Mouse (Mus musculus): ENCODE measurements around the gene Gm7579. TPM values are rescaled to one million over a fixed set of nuclear protein-coding genes. Genes with fewer than 3 reads are reported as not detected.
"Not testable (repeated sequence)": the region's sequence is repeated elsewhere in the genome, so short reads cannot be mapped to it uniquely, and the experiment has no call there.

Gm7579 gene
- polyA plus RNA-seq, 1 experiment from 2014 or later = not detected

DNA sequence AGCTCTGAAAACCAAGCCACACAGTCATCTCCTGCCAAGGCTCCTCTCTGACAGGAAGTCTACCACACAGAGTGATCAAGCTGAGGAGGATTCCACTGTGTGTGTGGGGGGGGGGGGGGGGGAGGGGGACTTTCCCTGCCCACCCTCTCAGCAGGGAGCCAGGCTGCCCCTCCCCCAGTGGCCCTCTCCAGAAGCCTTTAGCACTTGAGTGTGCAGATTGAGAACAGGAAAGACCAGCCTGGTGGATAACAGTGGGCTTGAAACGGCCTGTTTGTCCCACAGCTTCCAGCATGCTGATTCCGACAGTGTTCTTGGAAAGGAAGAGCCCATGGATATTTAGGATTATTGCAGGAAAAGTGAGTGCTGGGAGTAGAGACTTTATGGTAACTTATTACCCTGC is 12.9 kb downstream of the Gm7579 start:
- WGBS = 48% methylated on average over 2 of the region's 2 CpGs
- Histone ChIP-seq H3K36me3 (no peaks in the 10 kb centered on the region), H3K27ac (no peak overlapping the region), H3K4me3 (no peak overlapping the region), H3K4me2 (replicated peaks) (no peak overlapping the region), H3K9ac (no peak overlapping the region), H3K9me3 (replicated peaks) (no peaks in the 10 kb centered on the region), H3K27me3 (no peaks in the 10 kb centered on the region), H3K4me1 (no peaks in the 10 kb centered on the region; the same call in 1 of the 2 replicates)
- ATAC-seq (ENCODE audit: low FRiP score) = no peak

DNA sequence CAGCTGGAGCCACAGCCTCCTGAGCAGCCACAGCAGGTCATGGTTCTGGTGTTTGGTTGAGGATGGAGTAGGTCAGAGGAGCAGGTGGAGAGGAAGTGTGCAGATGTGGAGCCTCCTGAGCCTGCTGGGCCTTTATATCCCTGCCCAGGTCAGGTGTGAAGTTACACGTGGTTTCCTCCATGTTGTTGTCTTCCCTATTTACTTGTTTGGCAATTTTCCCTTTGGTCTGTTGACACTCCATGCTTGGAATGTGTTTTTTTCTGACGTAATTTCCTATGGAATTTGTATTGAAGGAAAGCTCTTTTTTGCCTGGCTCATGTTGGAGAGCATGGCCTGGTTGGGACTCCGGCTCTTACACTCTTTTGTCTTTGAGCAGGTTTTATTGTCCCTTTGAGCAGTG is 18.2 kb downstream of the Gm7579 start, which contains the start of gene Krtap5-5:
Gene Krtap5-5, minus strand, starts transcription at position 101 of the 400 bp plus-strand sequence.
- 44% methylated on average over 3 of the region's 3 CpGs for WGBS
- ATAC-seq (ENCODE audit: low FRiP score); H3K9me3 ChIP-seq (replicated peaks); H3K4me3 ChIP-seq; H3K9ac ChIP-seq; H3K27me3 ChIP-seq; H3K36me3 ChIP-seq; H3K27ac ChIP-seq; H3K4me2 ChIP-seq (replicated peaks); H3K4me1 ChIP-seq: not testable (repeated sequence)

DNA sequence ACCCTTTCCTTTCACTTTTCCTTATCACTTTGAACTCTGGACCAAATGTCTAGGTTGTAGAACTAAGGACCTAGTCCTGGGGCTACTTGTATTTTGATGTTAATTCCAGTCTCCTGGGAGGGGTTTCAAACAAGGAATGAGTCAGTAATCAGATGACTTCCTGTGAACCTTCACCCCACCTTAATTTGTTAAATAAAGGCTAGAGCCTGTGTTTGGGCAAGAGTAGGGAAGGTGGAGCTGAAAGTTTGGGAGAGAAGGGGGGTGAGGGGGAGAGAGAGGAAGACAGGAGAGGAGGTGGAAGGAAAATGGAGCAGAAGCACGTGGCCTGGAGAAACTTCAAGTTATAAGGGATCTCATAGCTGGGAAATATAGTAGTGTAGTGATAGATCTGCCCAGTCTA is 19.9 kb downstream of the Gm7579 start:
- Histone ChIP-seq H3K4me1 (no peaks in the 10 kb centered on the region), H3K4me2 (replicated peaks) (no peak overlapping the region), H3K4me3 (no peak overlapping the region), H3K27ac (no peak overlapping the region), H3K27me3 (no peaks in the 10 kb centered on the region), H3K9ac (no peak overlapping the region), H3K9me3 (replicated peaks) (0 out of 2 replicates have a peak, but pooled peaks cover 2% of the 10 kb centered on the region), H3K36me3 (no peaks in the 10 kb centered on the region)
- no peak for ATAC-seq (ENCODE audit: low FRiP score)
- WGBS = 30% methylated on average over 1 of the region's 1 CpGs

DNA sequence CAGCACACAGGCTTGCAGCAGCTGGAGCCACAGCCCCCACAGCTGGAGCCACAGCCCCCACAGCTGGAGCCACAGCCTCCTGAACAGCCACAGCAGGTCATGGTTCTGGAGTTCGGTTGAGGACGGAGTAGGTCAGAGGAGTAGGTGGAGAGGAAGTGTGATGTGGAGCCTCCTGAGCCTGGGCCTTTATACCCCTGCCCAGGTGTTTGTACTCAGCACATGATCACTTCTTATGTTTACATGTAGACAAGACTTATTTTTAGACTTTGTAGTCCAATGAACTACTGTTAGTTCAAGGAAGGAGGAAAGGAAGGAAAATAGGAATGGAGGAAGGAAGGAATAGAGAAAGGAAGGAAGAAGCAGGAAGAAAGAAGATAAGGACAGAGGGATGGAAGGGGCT is 29.3 kb downstream of the Gm7579 start, which contains the start of gene Gm40460:
Gene Gm40460, minus strand, starts transcription at position 101 of the 400 bp plus-strand sequence.
- Histone ChIP-seq H3K9me3 (replicated peaks) (0 out of 2 replicates have a peak, but pooled peaks cover 2% of the 10 kb centered on the region), H3K9ac (no peak within 1 kb of the TSS), H3K27ac (no peak within 1 kb of the TSS), H3K27me3 (no peaks in the 10 kb centered on the region), H3K4me3 (no peak within 1 kb of the TSS), H3K36me3 (no peaks in the 10 kb centered on the region), H3K4me2 (replicated peaks) (no peak within 1 kb of the TSS), H3K4me1 (no peaks in the 10 kb centered on the region)
- ATAC-seq (ENCODE audit: low FRiP score) = no peak
- 52% methylated on average over 2 of the region's 2 CpGs for WGBS

GRCm38 (mm10) chr7:142249824-142250223 is 38.2 kb downstream of the Gm7579 start:
- H3K4me1 ChIP-seq = no peaks in the 10 kb centered on the region
- H3K4me3 ChIP-seq = no peak overlapping the region
- H3K27ac ChIP-seq = no peak overlapping the region
- H3K9ac ChIP-seq = no peak overlapping the region
- H3K4me2 ChIP-seq (replicated peaks) = no peak overlapping the region
- no peaks in the 10 kb centered on the region for H3K9me3 ChIP-seq (replicated peaks)
- no peaks in the 10 kb centered on the region for H3K36me3 ChIP-seq
- no peak for ATAC-seq (ENCODE audit: low FRiP score)
- WGBS = 0% methylated on average over 1 of the region's 1 CpGs
- H3K27me3 ChIP-seq = no peaks in the 10 kb centered on the region; the same call in 1 of the 2 replicates

DNA sequence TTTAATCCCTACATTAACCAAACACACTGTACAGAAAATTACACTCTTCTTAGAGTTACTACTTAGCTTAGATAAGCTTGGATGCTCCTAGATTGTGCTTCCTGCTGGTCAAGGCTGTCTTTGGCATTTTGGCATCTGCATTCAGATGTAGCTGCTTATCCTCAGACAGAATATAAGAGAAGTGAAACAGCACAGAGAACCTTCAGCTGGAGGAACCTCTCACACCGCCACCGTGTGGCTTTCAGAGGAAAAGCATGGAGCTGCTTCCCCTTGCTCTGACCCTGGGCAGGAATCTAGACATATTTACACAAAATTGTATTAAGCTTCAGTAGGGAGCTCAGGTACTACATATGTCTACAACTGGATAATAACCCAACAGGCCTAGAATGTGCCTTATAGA is 43.9 kb downstream of the Gm7579 start:
- Histone ChIP-seq H3K9ac (no peak overlapping the region), H3K27ac (no peak overlapping the region), H3K27me3 (no peaks in the 10 kb centered on the region), H3K36me3 (no peaks in the 10 kb centered on the region), H3K4me2 (replicated peaks) (no peak overlapping the region), H3K9me3 (replicated peaks) (no peaks in the 10 kb centered on the region), H3K4me3 (no peak overlapping the region), H3K4me1 (no peaks in the 10 kb centered on the region)
- ATAC-seq (ENCODE audit: low FRiP score) = no peak
- WGBS = 0% methylated on average over 2 of the region's 2 CpGs

DNA sequence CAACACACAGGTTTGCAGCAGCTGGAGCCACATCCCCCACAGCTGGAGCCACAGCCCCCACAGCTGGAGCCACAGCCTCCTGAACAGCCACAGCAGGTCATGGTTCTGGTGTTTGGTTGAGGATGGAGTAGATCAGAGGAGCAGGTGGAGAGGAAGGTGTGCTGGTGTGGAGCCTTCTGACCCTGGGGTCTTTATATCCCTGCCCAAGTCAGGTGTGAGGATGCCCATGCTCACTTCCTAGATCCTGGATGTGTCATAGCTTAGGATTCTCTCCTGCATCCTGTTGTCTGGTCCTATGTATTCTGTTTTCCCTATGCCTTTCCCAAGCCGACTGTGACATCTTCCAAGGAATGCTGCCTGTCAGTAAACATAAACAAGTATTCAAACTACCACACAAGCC is 46.6 kb downstream of the Gm7579 start, which contains the start of gene Gm2431:
Gene Gm2431, minus strand, starts transcription at position 101 of the 400 bp plus-strand sequence.
- H3K4me2 ChIP-seq (replicated peaks); H3K9me3 ChIP-seq (replicated peaks); H3K4me3 ChIP-seq; H3K27me3 ChIP-seq; H3K36me3 ChIP-seq; H3K27ac ChIP-seq; ATAC-seq (ENCODE audit: low FRiP score); H3K9ac ChIP-seq; H3K4me1 ChIP-seq: not testable (repeated sequence)
- 57% methylated on average over 1 of the region's 1 CpGs for WGBS

Other genes with a start within 250 kb of the Gm7579 start
- gene Mob2, start 150.8 kb upstream of the Gm7579 start, polyA plus RNA-seq (2016; fragmentation: Nextera tagmentation; extraction: Ambion mirVana) = 48.0 and 48.8 TPM in 2 replicates
- 49.1 and 53.8 TPM in 2 replicates for gene Dusp8, start 116.0 kb upstream of the Gm7579 start, polyA plus RNA-seq (2016; fragmentation: Nextera tagmentation; extraction: Ambion mirVana)
- not detected in 2 replicates for gene Gm45618, start 91.1 kb upstream of the Gm7579 start, polyA plus RNA-seq (2016; fragmentation: Nextera tagmentation; extraction: Ambion mirVana)
- gene Gm39115, start 75.8 kb upstream of the Gm7579 start, polyA plus RNA-seq (2016; fragmentation: Nextera tagmentation; extraction: Ambion mirVana) = not detected in 2 replicates
- not detected in 2 replicates for gene Gm45337, start 67.3 kb upstream of the Gm7579 start, polyA plus RNA-seq (2016; fragmentation: Nextera tagmentation; extraction: Ambion mirVana)
- not detected in 2 replicates for gene Gm29735, start 54.7 kb upstream of the Gm7579 start, polyA plus RNA-seq (2016; fragmentation: Nextera tagmentation; extraction: Ambion mirVana)
- not detected in 2 replicates for gene Gm4553, start 46.1 kb upstream of the Gm7579 start, polyA plus RNA-seq (2016; fragmentation: Nextera tagmentation; extraction: Ambion mirVana)
- gene Krtap5-2, start 35.9 kb upstream of the Gm7579 start, polyA plus RNA-seq (2016; fragmentation: Nextera tagmentation; extraction: Ambion mirVana) = not detected in 2 replicates
- gene Gm10153, start 21.5 kb upstream of the Gm7579 start, polyA plus RNA-seq (2016; fragmentation: Nextera tagmentation; extraction: Ambion mirVana) = not detected in 2 replicates
- gene Krtap5-3, start 10.5 kb upstream of the Gm7579 start, polyA plus RNA-seq (2016; fragmentation: Nextera tagmentation; extraction: Ambion mirVana) = not detected in 2 replicates
- not detected in 2 replicates for gene Krtap5-5, start 18.1 kb downstream of the Gm7579 start, polyA plus RNA-seq (2016; fragmentation: Nextera tagmentation; extraction: Ambion mirVana)
- gene Gm40460, start 29.2 kb downstream of the Gm7579 start, polyA plus RNA-seq (2016; fragmentation: Nextera tagmentation; extraction: Ambion mirVana) = not detected in 2 replicates
- not detected in 2 replicates for gene Gm2431, start 46.5 kb downstream of the Gm7579 start, polyA plus RNA-seq (2016; fragmentation: Nextera tagmentation; extraction: Ambion mirVana)
- gene Gm4559, start 62.5 kb downstream of the Gm7579 start, polyA plus RNA-seq (2016; fragmentation: Nextera tagmentation; extraction: Ambion mirVana) = not detected in 2 replicates
- gene Krtap5-1, start 85.3 kb downstream of the Gm7579 start, polyA plus RNA-seq (2016; fragmentation: Nextera tagmentation; extraction: Ambion mirVana) = not detected in 2 replicates
- not detected in 2 replicates for gene Krtap5-4, start 91.7 kb downstream of the Gm7579 start, polyA plus RNA-seq (2016; fragmentation: Nextera tagmentation; extraction: Ambion mirVana)
- 0.82 and 1.3 TPM in 2 replicates for gene Ifitm10, start 161.9 kb downstream of the Gm7579 start, polyA plus RNA-seq (2016; fragmentation: Nextera tagmentation; extraction: Ambion mirVana)
- not detected in 2 replicates for gene Gm49369, start 170.8 kb downstream of the Gm7579 start, polyA plus RNA-seq (2016; fragmentation: Nextera tagmentation; extraction: Ambion mirVana)
- gene Ctsd, start 176.2 kb downstream of the Gm7579 start, polyA plus RNA-seq (2016; fragmentation: Nextera tagmentation; extraction: Ambion mirVana) = 213 and 215 TPM in 2 replicates
- 0.30 TPM in 1 of 2 replicates, not detected in the other for gene Syt8, start 223.0 kb downstream of the Gm7579 start, polyA plus RNA-seq (2016; fragmentation: Nextera tagmentation; extraction: Ambion mirVana)
- gene Tnni2, start 229.9 kb downstream of the Gm7579 start, polyA plus RNA-seq (2016; fragmentation: Nextera tagmentation; extraction: Ambion mirVana) = 1.9 and 3.6 TPM in 2 replicates
- 9.6 and 14.4 TPM in 2 replicates for gene Lsp1, start 248.9 kb downstream of the Gm7579 start, polyA plus RNA-seq (2016; fragmentation: Nextera tagmentation; extraction: Ambion mirVana)

All from hindbrain, embryonic 12.5 days (tissue).